Mouse (Mus musculus) midbrain, postnatal 0 days (tissue): Measurements from ENCODE around the gene Sirt1. TPM values are rescaled to one million over a fixed set of nuclear protein-coding genes. Genes with fewer than 3 reads are reported as not detected.

Source experiments
- ATAC-seq: fragments of 200-750 bp; cut with Nextera tagmentation; 2 replicates; pipeline ENCODE4 v1.8.0; 2017; ENCODE audit warnings: moderate number of reproducible peaks, mild to moderate bottlenecking, moderate TSS enrichment, moderate library complexity; ENCODE audit not compliant: low FRiP score
- DNase-seq: peaks from one replicate; pipeline ENCODE4 v3.0.0-alpha.2; 2015; ENCODE audit warnings: low spot score
- H3K27ac ChIP-seq: fragments of 300-500 bp; sonication (generic); 2 replicates; pipeline ENCODE4 v1.5.1; 2014; ENCODE audit warnings: low read depth, mild to moderate bottlenecking, low read length, mixed read lengths
- H3K27me3 ChIP-seq: fragments of 300-500 bp; sonication (generic); 2 replicates; pipeline ENCODE4 v1.6.1; 2014; ENCODE audit warnings: low read length, control low read depth, mixed read lengths; ENCODE audit not compliant: insufficient read depth
- H3K36me3 ChIP-seq: fragments of 300-500 bp; sonication (generic); 2 replicates; pipeline ENCODE4 v1.6.1; 2014; ENCODE audit warnings: low read length, control low read depth, mixed read lengths; ENCODE audit not compliant: insufficient read depth
- H3K4me1 ChIP-seq: fragments of 300-500 bp; sonication (generic); 2 replicates; pipeline ENCODE4 v1.6.1; 2014; ENCODE audit warnings: mild to moderate bottlenecking, control low read depth, antibody characterized with exemption, low read length, mixed read lengths; ENCODE audit not compliant: insufficient read depth
- H3K4me2 ChIP-seq: fragments of 300-500 bp; sonication (generic); 2 replicates; pipeline ENCODE4 v1.6.1; 2014; ENCODE audit warnings: low read depth, mild to moderate bottlenecking, low read length, mixed read lengths; ENCODE audit not compliant: poor library complexity, severe bottlenecking
- H3K4me3 ChIP-seq: fragments of 300-500 bp; sonication (generic); 2 replicates; pipeline ENCODE4 v1.5.1; 2014; ENCODE audit warnings: low read depth, mild to moderate bottlenecking, low read length, moderate library complexity
- H3K9ac ChIP-seq: fragments of 300-500 bp; sonication (generic); replicated peaks from 2 replicates; pipeline ENCODE4 v1.6.1; 2014; ENCODE audit warnings: mild to moderate bottlenecking, low read length, moderate library complexity, mixed read lengths; ENCODE audit not compliant: poor library complexity, severe bottlenecking
- H3K9me3 ChIP-seq: fragments of 300-500 bp; sonication (generic); 2 replicates; pipeline ENCODE4 v1.6.1; 2016; ENCODE audit warnings: low read length, control low read depth
- CTCF ChIP-seq: IDR thresholded peaks from 2 replicates; pipeline ENCODE4 v1.5.1; 2016; ENCODE audit warnings: antibody characterized with exemption, mild to moderate bottlenecking
- WGBS: fragments of 180-500 bp; shearing (Covaris S2); extraction: QIAGEN DNeasy Blood & Tissue Kit; methylation state at CpG from one replicate; pipeline ENCODE4 v1.1.7; 2014; 5-methylcytosine and 5-hydroxymethylcytosine counted together
- polyA plus RNA-seq: library from polyadenylated mRNA; unstranded; fragments of >200 nt; fragmentation: Nextera tagmentation; extraction: Ambion mirVana; gene quantifications from 2 replicates; pipeline ENCODE4 v1.2.1, GENCODE M21; 2015
- total RNA-seq: library from RNA; depleted of rRNA; stranded (reverse); fragments of >200 nt; gene quantifications from 2 replicates; pipeline ENCODE4 v1.2.3, GENCODE M21; 2014; rRNA removed

Gene Sirt1
- total and polyA plus RNA-seq, 2 experiments from 2014 or later = 3.5 to 23.3 TPM

DNA sequence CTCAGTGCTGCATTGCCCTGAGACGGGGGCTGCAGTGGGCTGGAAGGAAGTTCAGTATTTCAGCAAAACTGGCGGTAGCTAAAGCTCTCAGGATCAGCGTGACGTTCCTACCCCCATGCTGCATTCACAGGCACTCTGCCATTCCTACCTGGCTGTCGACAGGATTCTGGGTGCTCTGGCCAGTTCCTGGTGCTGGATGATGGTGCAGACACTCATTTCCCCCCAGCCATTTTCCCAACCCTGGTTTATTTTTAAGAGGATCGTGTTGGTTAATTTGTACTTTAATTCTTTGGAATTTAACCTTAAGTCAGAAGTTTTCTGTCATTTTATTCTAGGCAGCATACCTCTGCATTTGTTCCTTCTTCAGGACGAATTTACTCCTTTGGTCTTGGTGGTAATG lies 98.7 kb downstream of the Sirt1 start:
- no peaks in the 10 kb centered on the region for H3K27me3 ChIP-seq
- 83% methylated on average over 7 of the region's 7 CpGs for WGBS
- H3K36me3 ChIP-seq = peaks cover 20% of the 10 kb centered on the region
- H3K9ac ChIP-seq = no peak overlapping the region
- DNase-seq (no peak), ATAC-seq (no peak)
- H3K9me3 ChIP-seq = no peaks in the 10 kb centered on the region
- no peak overlapping the region for H3K4me2 ChIP-seq
- no peak for TF ChIP-seq CTCF
- no peaks in the 10 kb centered on the region for H3K4me1 ChIP-seq
- H3K27ac ChIP-seq = no peak overlapping the region
- no peak overlapping the region for H3K4me3 ChIP-seq

DNA sequence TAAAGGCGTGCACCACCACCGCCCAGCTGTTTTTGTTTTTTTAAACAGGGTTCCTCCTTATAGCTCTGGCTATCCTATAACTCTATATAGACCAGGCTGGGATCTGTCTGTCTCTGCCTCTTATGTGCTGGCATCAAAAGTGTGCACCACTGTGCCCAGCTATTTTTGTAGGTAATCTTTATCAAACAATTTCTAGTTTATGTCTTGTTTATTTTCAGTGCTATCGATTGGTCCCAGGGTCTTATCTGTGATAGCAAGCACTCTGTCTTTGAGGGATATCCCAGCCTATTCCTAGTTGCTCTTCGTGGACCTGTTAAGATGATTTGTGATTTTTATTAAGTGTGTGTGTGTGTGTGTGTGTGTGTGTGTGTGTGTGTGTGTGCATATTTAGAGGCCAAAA lies 99.1 kb downstream of the Sirt1 start:
- no peak overlapping the region for H3K4me3 ChIP-seq
- H3K9me3 ChIP-seq = no peaks in the 10 kb centered on the region
- peaks cover 20% of the 10 kb centered on the region for H3K36me3 ChIP-seq
- DNase-seq (no peak), ATAC-seq (no peak)
- H3K9ac ChIP-seq = no peak overlapping the region
- WGBS = 89% methylated on average over 4 of the region's 4 CpGs
- no peak for TF ChIP-seq CTCF
- H3K27me3 ChIP-seq = no peaks in the 10 kb centered on the region
- H3K4me2 ChIP-seq = no peak overlapping the region
- H3K4me1 ChIP-seq = no peaks in the 10 kb centered on the region
- no peak overlapping the region for H3K27ac ChIP-seq

DNA sequence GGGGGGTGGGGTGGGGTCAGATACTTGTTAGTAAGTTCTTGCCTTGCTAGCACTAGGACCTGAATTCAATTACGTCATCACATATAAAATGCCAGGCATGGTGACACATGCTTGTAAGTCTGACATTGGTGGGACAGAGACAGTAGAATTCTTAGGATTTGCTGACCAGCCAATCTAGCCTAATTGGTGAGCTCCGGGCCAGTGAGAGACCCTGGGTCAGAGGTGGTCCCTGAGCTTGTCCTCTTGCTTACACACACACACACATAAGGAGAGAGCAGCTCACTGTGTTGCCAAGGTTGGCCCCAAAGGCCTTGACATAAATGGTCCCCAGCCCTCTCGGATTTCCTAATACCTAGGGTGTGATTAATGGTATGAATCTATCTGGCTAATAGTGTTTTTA lies 101.7 kb downstream of the Sirt1 start:
- H3K27me3 ChIP-seq = no peaks in the 10 kb centered on the region
- H3K36me3 ChIP-seq = peaks cover 22% of the 10 kb centered on the region
- no peak overlapping the region for H3K27ac ChIP-seq
- no peak for DNase-seq
- 98% methylated on average over 3 of the region's 3 CpGs for WGBS
- H3K4me1 ChIP-seq = no peaks in the 10 kb centered on the region
- ATAC-seq = no peak
- no peak for TF ChIP-seq CTCF
- no peak overlapping the region for H3K9ac ChIP-seq
- no peak overlapping the region for H3K4me2 ChIP-seq
- H3K9me3 ChIP-seq = no peaks in the 10 kb centered on the region
- no peak overlapping the region for H3K4me3 ChIP-seq

GRCm38 (mm10) chr10:63277010-63277409 lies 104.5 kb downstream of the Sirt1 start:
- 92% methylated on average over 3 of the region's 3 CpGs for WGBS
- peaks cover 17% of the 10 kb centered on the region for H3K36me3 ChIP-seq

GRCm38 (mm10) chr10:63272868-63273267 lies 108.6 kb downstream of the Sirt1 start:
- ATAC-seq = no peak
- Histone ChIP-seq H3K4me3 (no peak overlapping the region), H3K4me1 (no peaks in the 10 kb centered on the region), H3K9me3 (no peaks in the 10 kb centered on the region), H3K36me3 (peaks cover 7% of the 10 kb centered on the region; the same call in 1 of the 2 replicates), H3K4me2 (no peak overlapping the region), H3K27ac (no peak overlapping the region), H3K27me3 (no peaks in the 10 kb centered on the region), H3K9ac (no peak overlapping the region)
- TF ChIP-seq CTCF = no peak
- WGBS = 94% methylated on average over 5 of the region's 5 CpGs
- no peak for DNase-seq

More at GRCm38 (mm10) chr10:63277010-63277409, 104.5 kb downstream of the Sirt1 start:
- no peaks in the 10 kb centered on the region for H3K4me1 ChIP-seq
- no peak overlapping the region for H3K4me2 ChIP-seq
- H3K27me3 ChIP-seq = no peaks in the 10 kb centered on the region
- no peak overlapping the region for H3K9ac ChIP-seq
- TF ChIP-seq CTCF = no peak
- DNase-seq = no peak
- no peak for ATAC-seq
- no peak overlapping the region for H3K27ac ChIP-seq
- H3K9me3 ChIP-seq = no peaks in the 10 kb centered on the region
- H3K4me3 ChIP-seq = no peak overlapping the region

GRCm38 (mm10) chr10:63272401-63272800 lies 109.1 kb downstream of the Sirt1 start:
- peaks cover 7% of the 10 kb centered on the region; the same call in 1 of the 2 replicates for H3K36me3 ChIP-seq
- no peaks in the 10 kb centered on the region for H3K27me3 ChIP-seq
- H3K4me1 ChIP-seq = no peaks in the 10 kb centered on the region
- ATAC-seq = no peak
- no peak overlapping the region for H3K27ac ChIP-seq
- H3K4me2 ChIP-seq = no peak overlapping the region
- no peak overlapping the region for H3K9ac ChIP-seq
- no peak overlapping the region for H3K4me3 ChIP-seq
- H3K9me3 ChIP-seq = no peaks in the 10 kb centered on the region
- no peak for TF ChIP-seq CTCF
- no peak for DNase-seq

Other genes with a start within 250 kb of the Sirt1 start
- 0.22 and 0.57 TPM in 2 replicates for gene Mypn, start 177.8 kb downstream of the Sirt1 start, total RNA-seq
- 0.74 and 0.88 TPM in 2 replicates for gene Mypn, start 177.8 kb downstream of the Sirt1 start, polyA plus RNA-seq
- gene Herc4, start 137.9 kb downstream of the Sirt1 start, total RNA-seq = 24.8 and 40.6 TPM in 2 replicates
- 15.4 and 20.4 TPM in 2 replicates for gene Herc4, start 137.9 kb downstream of the Sirt1 start, polyA plus RNA-seq
- gene Dnajc12, start 739 bp upstream of the Sirt1 start, total RNA-seq = 12.8 and 14.1 TPM in 2 replicates
- 25.5 and 29.1 TPM in 2 replicates for gene Dnajc12, start 739 bp upstream of the Sirt1 start, polyA plus RNA-seq
- not detected in 2 replicates for gene Gm7075, start 40.1 kb upstream of the Sirt1 start, total RNA-seq
- not detected in 2 replicates for gene Gm7075, start 40.1 kb upstream of the Sirt1 start, polyA plus RNA-seq
- gene Ctnna3, start 48.4 kb upstream of the Sirt1 start, total RNA-seq = 1.0 TPM in 2 replicates
- 0.44 and 0.63 TPM in 2 replicates for gene Ctnna3, start 48.4 kb upstream of the Sirt1 start, polyA plus RNA-seq